Mouse (Mus musculus) hindbrain, postnatal 0 days (tissue): Measurements from ENCODE around the gene Nkpd1. TPM values are rescaled to one million over a fixed set of nuclear protein-coding genes. Genes with fewer than 3 reads are reported as not detected.

ENCODE experiments used
- ATAC-seq: fragments of 200-750 bp; cut with Nextera tagmentation; 2 replicates; pipeline ENCODE4 v1.8.0; 2017; ENCODE audit warnings: mild to moderate bottlenecking, moderate TSS enrichment, moderate library complexity
- DNase-seq: peaks from one replicate; pipeline ENCODE4 v3.0.0-alpha.2; 2015; ENCODE audit warnings: low spot score
- H3K27ac ChIP-seq: fragments of 300-500 bp; sonication (generic); 2 replicates; pipeline ENCODE4 v1.5.1; 2014; ENCODE audit warnings: mild to moderate bottlenecking
- H3K27me3 ChIP-seq: fragments of 300-500 bp; sonication (generic); 2 replicates; pipeline ENCODE4 v1.6.1; 2014; ENCODE audit warnings: low read length, mixed read lengths; ENCODE audit not compliant: insufficient read depth
- H3K36me3 ChIP-seq: fragments of 300-500 bp; sonication (generic); 2 replicates; pipeline ENCODE4 v1.6.1; 2014; ENCODE audit warnings: low read length, mixed read lengths; ENCODE audit not compliant: insufficient read depth
- H3K4me1 ChIP-seq: fragments of 300-500 bp; sonication (generic); 2 replicates; pipeline ENCODE4 v1.6.1; 2014; ENCODE audit warnings: antibody characterized with exemption, low read length, mixed read lengths; ENCODE audit not compliant: insufficient read depth
- H3K4me2 ChIP-seq: fragments of 300-500 bp; sonication (generic); 2 replicates; pipeline ENCODE4 v1.6.1; 2014; ENCODE audit warnings: low read depth, mild to moderate bottlenecking, low read length, moderate library complexity, mixed read lengths
- H3K4me3 ChIP-seq: fragments of 300-500 bp; sonication (generic); 2 replicates; pipeline ENCODE4 v1.5.1; 2014; ENCODE audit warnings: low read length
- H3K9ac ChIP-seq: fragments of 300-500 bp; sonication (generic); replicated peaks from 2 replicates; pipeline ENCODE4 v1.6.1; 2014; ENCODE audit warnings: mild to moderate bottlenecking, low read length, moderate library complexity, mixed read lengths
- H3K9me3 ChIP-seq: fragments of 300-500 bp; sonication (generic); 2 replicates; pipeline ENCODE4 v1.6.1; 2016; ENCODE audit warnings: low read length, mixed read lengths
- CTCF ChIP-seq: IDR thresholded peaks from 2 replicates; pipeline ENCODE4 v1.5.1; 2016; ENCODE audit warnings: antibody characterized with exemption, control low read depth, low read depth
- WGBS: fragments of 180-500 bp; shearing (Covaris S2); extraction: QIAGEN DNeasy Blood & Tissue Kit; methylation state at CpG from one replicate; pipeline ENCODE4 v1.1.7; 2014; 5-methylcytosine and 5-hydroxymethylcytosine counted together
- polyA plus RNA-seq: library from polyadenylated mRNA; unstranded; fragments of >200 nt; fragmentation: Nextera tagmentation; extraction: Ambion mirVana; gene quantifications from 2 replicates; pipeline ENCODE4 v1.2.1, GENCODE M21; 2015
- total RNA-seq: library from RNA; depleted of rRNA; stranded (reverse); fragments of >200 nt; gene quantifications from 2 replicates; pipeline ENCODE4 v1.2.3, GENCODE M21; 2014

Nkpd1 gene
- total and polyA plus RNA-seq, 2 experiments from 2014 or later, result 1.3 to 4.4 TPM

GRCm38 (mm10) chr7:19477624-19478384 lies 39.8 kb upstream of the Nkpd1 start:
- 33% methylated on average over 14 of the region's 14 CpGs for WGBS
- DNase-seq (no peak), ATAC-seq (no peak)
- Histone ChIP-seq H3K4me2 (no peak overlapping the region), H3K36me3 (no peaks in the 10 kb centered on the region), H3K27ac (no peak overlapping the region), H3K27me3 (no peaks in the 10 kb centered on the region), H3K4me3 (no peak overlapping the region), H3K9me3 (no peaks in the 10 kb centered on the region), H3K4me1 (no peaks in the 10 kb centered on the region), H3K9ac (no peak overlapping the region)
- no peak for TF ChIP-seq CTCF

- Histone ChIP-seq H3K4me1 (no peaks in the 10 kb centered on the region), H3K4me3 (no peak overlapping the region), H3K27ac (no peak overlapping the region), H3K9ac (no peak overlapping the region), H3K36me3 (no peaks in the 10 kb centered on the region), H3K4me2 (no peak overlapping the region), H3K27me3 (peaks cover 8% of the 10 kb centered on the region; the same call in 1 of the 2 replicates), H3K9me3 (no peaks in the 10 kb centered on the region)
- TF ChIP-seq CTCF, result no peak
- 83% methylated on average over 8 of the region's 8 CpGs for WGBS
- ATAC-seq (no peak), DNase-seq (no peak)
These were observed 34.4 kb upstream of the Nkpd1 start for GRCm38 (mm10) chr7:19483281-19483680.

GRCm38 (mm10) chr7:19485488-19485887 lies 32.1 kb upstream of the Nkpd1 start:
- WGBS, result 94% methylated on average over 1 of the region's 1 CpGs
- no peak overlapping the region for H3K4me3 ChIP-seq
- H3K9ac ChIP-seq, result no peak overlapping the region
- peaks cover 19% of the 10 kb centered on the region for H3K27me3 ChIP-seq
- no peaks in the 10 kb centered on the region for H3K36me3 ChIP-seq
- H3K4me2 ChIP-seq, result no peak overlapping the region
- no peak for DNase-seq
- H3K9me3 ChIP-seq, result no peaks in the 10 kb centered on the region
- no peak for ATAC-seq
- TF ChIP-seq CTCF, result no peak
- H3K27ac ChIP-seq, result no peak overlapping the region
- no peaks in the 10 kb centered on the region for H3K4me1 ChIP-seq

- Histone ChIP-seq H3K27ac (no peak overlapping the region), H3K9ac (no peak overlapping the region), H3K9me3 (no peaks in the 10 kb centered on the region), H3K4me2 (no peak overlapping the region), H3K4me1 (no peaks in the 10 kb centered on the region), H3K27me3 (peaks cover 29% of the 10 kb centered on the region), H3K36me3 (no peaks in the 10 kb centered on the region), H3K4me3 (no peak overlapping the region)
- TF ChIP-seq CTCF, result no peak
- ATAC-seq (no peak), DNase-seq (no peak)
- 89% methylated on average over 7 of the region's 7 CpGs for WGBS
These were observed 31.1 kb upstream of the Nkpd1 start for GRCm38 (mm10) chr7:19486549-19486948.

GRCm38 (mm10) chr7:19489525-19489924 lies 28.1 kb upstream of the Nkpd1 start:
- H3K4me3 ChIP-seq, result peak overlapping the region; percentile 32
- DNase-seq (peak; percentile 34), ATAC-seq (peak; percentile 74)
- peak overlapping the region; percentile 53 for H3K4me2 ChIP-seq
- no peak for TF ChIP-seq CTCF
- H3K27me3 ChIP-seq, result peaks cover 31% of the 10 kb centered on the region
- H3K9me3 ChIP-seq, result no peaks in the 10 kb centered on the region
- H3K27ac ChIP-seq, result no peak overlapping the region
- no peaks in the 10 kb centered on the region for H3K36me3 ChIP-seq
- 6% methylated on average over 31 of the region's 31 CpGs for WGBS
- H3K9ac ChIP-seq, result peak overlapping the region; percentile 24; the same call in 1 of the 2 replicates
- H3K4me1 ChIP-seq, result no peaks in the 10 kb centered on the region

GRCm38 (mm10) chr7:19491731-19492130 lies 25.9 kb upstream of the Nkpd1 start:
- no peaks in the 10 kb centered on the region for H3K4me1 ChIP-seq
- H3K4me2 ChIP-seq, result peak overlapping the region; percentile 27
- DNase-seq (peak; percentile 21), ATAC-seq (no peak)
- no peaks in the 10 kb centered on the region for H3K36me3 ChIP-seq
- H3K27ac ChIP-seq, result no peak overlapping the region
- H3K27me3 ChIP-seq, result peaks cover 31% of the 10 kb centered on the region
- H3K9ac ChIP-seq, result no peak overlapping the region
- under 1% methylated on average over 26 of the region's 26 CpGs for WGBS
- no peaks in the 10 kb centered on the region for H3K9me3 ChIP-seq
- peak; percentile 50 for TF ChIP-seq CTCF
- H3K4me3 ChIP-seq, result 0 out of 2 replicates have a peak overlapping the region, but pooled peaks have one; percentile 8

GRCm38 (mm10) chr7:19494751-19495474 lies 22.7 kb upstream of the Nkpd1 start:
- 79% methylated on average over 25 of the region's 25 CpGs for WGBS
- H3K9me3 ChIP-seq, result no peaks in the 10 kb centered on the region
- no peak for ATAC-seq

More at GRCm38 (mm10) chr7:19494751-19495474, 22.7 kb upstream of the Nkpd1 start:
- DNase-seq, result no peak
- Histone ChIP-seq H3K9ac (no peak overlapping the region), H3K4me1 (no peaks in the 10 kb centered on the region), H3K27me3 (peaks cover 15% of the 10 kb centered on the region; the same call in 1 of the 2 replicates), H3K27ac (no peak overlapping the region), H3K4me3 (no peak overlapping the region), H3K4me2 (no peak overlapping the region), H3K36me3 (no peaks in the 10 kb centered on the region)
- TF ChIP-seq CTCF, result no peak
